Mouse (Mus musculus) forebrain, embryonic 15.5 days (tissue): ENCODE data around the gene Pex10. TPM values are rescaled to one million over a fixed set of nuclear protein-coding genes. Genes with fewer than 3 reads are reported as not detected.

ENCODE experiments used
- polyA plus RNA-seq: library from polyadenylated mRNA; unstranded; fragments of >200 nt; fragmentation: Nextera tagmentation; extraction: Ambion mirVana; gene quantifications from 2 replicates; pipeline ENCODE4 v1.2.1, GENCODE M21; 2015

The Pex10 gene
- polyA plus RNA-seq, 1 experiment from 2014 or later = 22.0 TPM

Other genes starting within 250 kb of the Pex10 start
- gene Ttc34, start 229.6 kb upstream of the Pex10 start, polyA plus RNA-seq = 1.3 TPM in 2 replicates
- 0.36 and 0.56 TPM in 2 replicates for gene Mmel1, start 197.4 kb upstream of the Pex10 start, polyA plus RNA-seq
- 36.8 and 40.5 TPM in 2 replicates for gene Fam213b, start 167.9 kb upstream of the Pex10 start, polyA plus RNA-seq
- gene Tnfrsf14, start 138.5 kb upstream of the Pex10 start, polyA plus RNA-seq = 0.36 TPM in 1 of 2 replicates, not detected in the other
- gene Hes5, start 106.1 kb upstream of the Pex10 start, polyA plus RNA-seq = 125 and 127 TPM in 2 replicates
- gene Pank4, start 102.9 kb upstream of the Pex10 start, polyA plus RNA-seq = 43.5 and 48.9 TPM in 2 replicates
- 10.0 and 12.7 TPM in 2 replicates for gene Plch2, start 10.2 kb upstream of the Pex10 start, polyA plus RNA-seq
- 127 TPM in 2 replicates for gene Rer1, start 19.4 kb downstream of the Pex10 start, polyA plus RNA-seq
- gene Morn1, start 19.6 kb downstream of the Pex10 start, polyA plus RNA-seq = 8.8 and 8.9 TPM in 2 replicates
- gene Ski, start 155.6 kb downstream of the Pex10 start, polyA plus RNA-seq = 14.3 TPM in 2 replicates
- gene Faap20, start 182.8 kb downstream of the Pex10 start, polyA plus RNA-seq = 88.2 and 89.3 TPM in 2 replicates